Mouse (Mus musculus) heart, embryonic 14.5 days (tissue): ENCODE data around the gene Nav1. TPM values are rescaled to one million over a fixed set of nuclear protein-coding genes. Genes with fewer than 3 reads are reported as not detected.

ENCODE experiments used
- ATAC-seq: fragments of 200-750 bp; cut with Nextera tagmentation; 2 replicates; pipeline ENCODE4 v1.8.0; 2017; ENCODE audit warnings: low read depth, moderate TSS enrichment; ENCODE audit not compliant: insufficient number of reproducible peaks, insufficient read depth, low FRiP score
- H3K27ac ChIP-seq, 2 experiments: fragments of 200-500 bp in 1 of 2; fragments of 300-500 bp in 1 of 2; sonication (generic) in 1 of 2; replicated peaks in 1 of 2; 2 replicates each; pipeline ENCODE4 v1.5.1; 2012 to 2014; ENCODE audit warnings: low read depth in 2 of 2, low read length in 2 of 2, control low read depth in 1 of 2, mild to moderate bottlenecking in 1 of 2, mixed read lengths in 1 of 2; ENCODE audit not compliant: control insufficient read depth in 1 of 2, insufficient read depth in 1 of 2
- H3K27me3 ChIP-seq: fragments of 300-500 bp; sonication (generic); 2 replicates; pipeline ENCODE4 v1.6.1; 2014; ENCODE audit warnings: mild to moderate bottlenecking, low read length, control low read depth; ENCODE audit not compliant: control insufficient read depth, insufficient read depth
- H3K36me3 ChIP-seq: fragments of 300-500 bp; sonication (generic); 2 replicates; pipeline ENCODE4 v1.6.1; 2014; ENCODE audit warnings: mild to moderate bottlenecking, control low read depth, low read length, mixed read lengths; ENCODE audit not compliant: control insufficient read depth, insufficient read depth
- H3K4me1 ChIP-seq, 2 experiments: fragments of 200-500 bp in 1 of 2; fragments of 300-500 bp in 1 of 2; sonication (generic) in 1 of 2; 2 replicates each; pipeline ENCODE4 v1.6.1; 2012 to 2014; ENCODE audit warnings: low read length in 2 of 2, control low read depth in 1 of 2, mixed read lengths in 1 of 2; ENCODE audit not compliant: control insufficient read depth in 2 of 2, insufficient read depth in 2 of 2
- H3K4me2 ChIP-seq: fragments of 300-500 bp; sonication (generic); 2 replicates; pipeline ENCODE4 v1.6.1; 2014; ENCODE audit warnings: mild to moderate bottlenecking, low read length
- H3K4me3 ChIP-seq, 2 experiments: fragments of 200-500 bp in 1 of 2; fragments of 300-500 bp in 1 of 2; sonication (generic) in 1 of 2; 2 replicates each; pipeline ENCODE4 v1.5.1; 2012 to 2014; ENCODE audit warnings: low read length in 2 of 2, mild to moderate bottlenecking in 2 of 2, control low read depth in 1 of 2, low read depth in 1 of 2, moderate library complexity in 1 of 2; ENCODE audit not compliant: control insufficient read depth in 1 of 2, insufficient read depth in 1 of 2
- H3K9ac ChIP-seq: fragments of 300-500 bp; sonication (generic); 2 replicates; pipeline ENCODE4 v1.6.1; 2014; ENCODE audit warnings: mild to moderate bottlenecking, low read length
- H3K9me3 ChIP-seq: fragments of 300-500 bp; sonication (generic); 2 replicates; pipeline ENCODE4 v1.6.1; 2016; ENCODE audit warnings: low read length, control low read depth; ENCODE audit not compliant: control insufficient read depth
- WGBS: fragments of 180-500 bp; shearing (Covaris S2); extraction: QIAGEN DNeasy Blood & Tissue Kit; methylation state at CpG from one replicate; pipeline ENCODE4 v1.1.7; 2014; 5-methylcytosine and 5-hydroxymethylcytosine counted together
- polyA plus RNA-seq: library from polyadenylated mRNA; unstranded; fragments of >200 nt; fragmentation: Nextera tagmentation; extraction: Ambion mirVana; gene quantifications from 2 replicates; pipeline ENCODE4 v1.2.1, GENCODE M21; 2014

The Nav1 gene
- polyA plus RNA-seq, 1 experiment from 2014 or later: 28.0 TPM

DNA sequence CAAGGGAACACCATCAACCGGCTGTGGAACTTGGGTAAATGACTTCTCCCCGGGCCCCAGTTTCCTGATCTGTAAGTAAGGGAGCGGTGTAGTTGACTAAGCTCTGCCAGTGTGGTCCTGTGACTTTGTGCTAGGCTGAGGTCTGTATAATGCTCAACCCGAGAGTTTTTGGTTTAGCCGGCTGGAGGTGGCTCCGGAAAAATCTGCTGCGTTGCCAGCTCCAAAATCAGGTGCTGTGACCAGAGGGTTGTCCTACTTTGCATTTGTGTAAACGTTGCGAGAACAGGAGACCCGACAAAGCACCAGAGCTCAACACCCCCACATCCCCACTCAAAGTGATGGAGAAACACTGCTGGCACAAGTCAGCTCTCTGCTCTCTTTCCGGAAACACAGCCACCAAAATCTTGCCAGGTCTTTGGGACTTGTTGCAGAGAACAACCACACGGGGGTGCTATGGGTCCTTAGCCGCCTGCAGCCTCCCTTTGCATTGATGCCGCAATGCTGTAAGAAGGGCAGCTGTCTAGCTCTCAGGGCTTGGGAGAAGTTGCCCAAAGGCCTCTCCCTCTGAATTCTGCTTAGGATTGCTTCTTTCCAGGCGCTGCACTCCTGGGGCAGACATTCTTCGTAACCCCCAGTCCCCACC lies 62.5 kb downstream of the Nav1 start:
- Histone ChIP-seq H3K9me3 (no peaks in the 10 kb centered on the region), H3K27me3 (no peaks in the 10 kb centered on the region), H3K4me2 (no peak overlapping the region), H3K27ac (0 out of 4 replicates have a peak overlapping the region, but pooled peaks of 1 of the 2 experiments have one; percentile 9), H3K9ac (no peak overlapping the region), H3K4me1 (peaks cover 33 to 55% of the 10 kb centered on the region in 2 experiments), H3K4me3 (no peak overlapping the region), H3K36me3 (no peaks in the 10 kb centered on the region)
- 43% methylated on average over 16 of the region's 16 CpGs for WGBS
- no peak for ATAC-seq

DNA sequence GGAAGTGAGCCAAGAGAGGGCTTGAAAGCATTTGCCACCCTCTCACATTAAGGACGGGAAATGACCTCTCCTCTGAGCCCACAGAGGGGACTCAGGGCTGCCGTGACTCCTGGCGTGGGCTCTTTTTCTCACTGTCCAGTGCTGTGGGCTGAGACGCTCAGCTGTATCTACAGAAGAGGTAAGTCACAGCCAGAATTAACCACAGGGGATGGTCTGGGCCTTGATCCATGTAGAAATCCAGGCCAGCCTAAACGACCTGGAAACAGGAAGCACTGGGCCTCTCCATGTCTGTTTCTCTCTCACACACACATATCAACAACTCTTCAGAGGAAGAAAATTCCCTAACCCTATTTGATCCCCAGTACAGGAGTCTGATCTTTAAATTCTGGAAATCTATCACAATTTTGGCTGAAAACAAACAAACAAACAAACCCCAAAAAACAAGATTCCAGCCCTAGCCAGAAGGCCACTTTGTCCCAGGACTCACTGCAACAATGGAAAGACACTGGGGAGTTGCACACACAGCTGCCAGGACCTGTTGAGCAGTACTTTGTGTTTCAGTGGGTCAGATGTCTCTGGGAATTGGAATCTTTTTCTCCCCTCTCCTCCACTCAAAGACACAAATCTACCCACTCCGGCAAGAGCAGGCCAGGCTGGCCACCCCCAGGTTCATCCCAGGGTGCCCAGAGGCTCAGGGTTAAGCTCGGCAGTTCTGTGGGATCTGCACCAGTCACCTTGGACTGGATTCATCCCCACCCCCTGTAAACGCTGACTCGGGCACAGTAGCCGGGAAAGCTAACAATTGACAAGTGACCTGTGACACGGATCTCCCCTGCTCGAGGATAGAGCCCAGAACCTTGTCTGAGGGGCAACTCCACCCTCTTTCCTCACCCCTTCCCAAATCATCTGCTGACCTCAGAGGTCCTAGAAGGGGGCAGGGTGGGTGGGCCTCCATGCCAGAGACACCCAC lies 64.0 kb downstream of the Nav1 start:
- Histone ChIP-seq H3K4me3 (no peak overlapping the region), H3K27me3 (no peaks in the 10 kb centered on the region), H3K36me3 (no peaks in the 10 kb centered on the region), H3K4me2 (no peak overlapping the region), H3K9ac (peak overlapping the region; percentile 43; the same call in 1 of the 2 replicates), H3K27ac (peak overlapping the region; percentile 53 to 63), H3K9me3 (no peaks in the 10 kb centered on the region), H3K4me1 (peaks cover 29 to 53% of the 10 kb centered on the region in 2 experiments)
- WGBS: 33% methylated on average over 12 of the region's 12 CpGs
- ATAC-seq: no peak

DNA sequence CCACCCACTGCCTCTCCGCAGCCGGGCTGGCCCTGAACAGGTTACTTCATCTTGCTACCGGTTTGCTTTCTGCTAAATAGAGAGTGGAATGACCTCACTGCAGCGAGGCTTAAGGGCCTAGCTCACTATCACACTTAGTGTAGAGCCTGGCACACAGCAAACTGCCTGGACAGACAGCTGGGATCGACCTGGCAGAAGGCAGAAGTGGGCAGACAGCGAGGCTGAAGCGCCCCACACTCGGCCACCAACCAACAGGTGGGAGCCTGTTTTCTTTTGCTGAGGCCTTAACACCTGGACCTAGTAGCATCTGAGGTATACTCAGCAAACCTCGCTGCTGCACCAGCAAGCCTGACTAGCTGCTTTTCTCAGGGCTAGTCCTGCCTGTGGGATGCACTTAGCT lies 65.0 kb downstream of the Nav1 start:
- Histone ChIP-seq H3K4me1 (peaks cover 30 to 45% of the 10 kb centered on the region in 2 experiments), H3K27me3 (no peaks in the 10 kb centered on the region), H3K9me3 (no peaks in the 10 kb centered on the region), H3K36me3 (peaks cover 1% of the 10 kb centered on the region; the same call in 1 of the 2 replicates), H3K4me3 (no peak overlapping the region), H3K27ac (peak overlapping the region; percentile 37 to 63; a peak in 2 of 4 replicates), H3K4me2 (no peak overlapping the region), H3K9ac (peak overlapping the region; percentile 43; the same call in 1 of the 2 replicates)
- ATAC-seq: no peak
- WGBS: 61% methylated on average over 9 of the region's 9 CpGs

GRCm38 (mm10) chr1:135540270-135540669 lies 66.8 kb downstream of the Nav1 start:
- no peak overlapping the region for H3K9ac ChIP-seq
- WGBS: 24% methylated on average over 4 of the region's 4 CpGs
- 0 out of 4 replicates have a peak overlapping the region, but pooled peaks have one; percentile 21 to 50 for H3K27ac ChIP-seq
- H3K27me3 ChIP-seq: no peaks in the 10 kb centered on the region
- peaks cover 7% of the 10 kb centered on the region; the same call in 1 of the 2 replicates for H3K36me3 ChIP-seq
- H3K9me3 ChIP-seq: no peaks in the 10 kb centered on the region
- peak; percentile 42; the same call in 1 of the 2 replicates for ATAC-seq
- peaks cover 47 to 60% of the 10 kb centered on the region in 2 experiments for H3K4me1 ChIP-seq
- no peak overlapping the region for H3K4me3 ChIP-seq
- H3K4me2 ChIP-seq: peak overlapping the region; percentile 25; the same call in 1 of the 2 replicates

GRCm38 (mm10) chr1:135538441-135539265 lies 68.4 kb downstream of the Nav1 start:
- WGBS: 60% methylated on average over 12 of the region's 12 CpGs
- peaks cover 13% of the 10 kb centered on the region for H3K36me3 ChIP-seq
- ATAC-seq: no peak
- H3K4me1 ChIP-seq: peaks cover 51 to 55% of the 10 kb centered on the region in 2 experiments
- no peak overlapping the region for H3K4me3 ChIP-seq
- no peak overlapping the region for H3K4me2 ChIP-seq
- H3K27ac ChIP-seq: peak overlapping the region; percentile 43 to 65; a peak in 3 of 4 replicates
- no peak overlapping the region for H3K9ac ChIP-seq
- no peaks in the 10 kb centered on the region for H3K9me3 ChIP-seq
- H3K27me3 ChIP-seq: no peaks in the 10 kb centered on the region

- no peak overlapping the region for H3K9ac ChIP-seq
- peaks cover 38 to 39% of the 10 kb centered on the region in 2 experiments for H3K4me1 ChIP-seq
- peak overlapping the region in 1 of 2 experiments; percentile 70; a peak in 1 of 4 replicates for H3K27ac ChIP-seq
- no peak for ATAC-seq
- peaks cover 30% of the 10 kb centered on the region for H3K36me3 ChIP-seq
- no peaks in the 10 kb centered on the region for H3K27me3 ChIP-seq
- no peaks in the 10 kb centered on the region for H3K9me3 ChIP-seq
- H3K4me3 ChIP-seq: no peak overlapping the region
- 95% methylated on average over 7 of the region's 7 CpGs for WGBS
- no peak overlapping the region for H3K4me2 ChIP-seq
Measured at GRCm38 (mm10) chr1:135536822-135537221, 70.3 kb downstream of the Nav1 start.
